In the genomic region with DNA sequence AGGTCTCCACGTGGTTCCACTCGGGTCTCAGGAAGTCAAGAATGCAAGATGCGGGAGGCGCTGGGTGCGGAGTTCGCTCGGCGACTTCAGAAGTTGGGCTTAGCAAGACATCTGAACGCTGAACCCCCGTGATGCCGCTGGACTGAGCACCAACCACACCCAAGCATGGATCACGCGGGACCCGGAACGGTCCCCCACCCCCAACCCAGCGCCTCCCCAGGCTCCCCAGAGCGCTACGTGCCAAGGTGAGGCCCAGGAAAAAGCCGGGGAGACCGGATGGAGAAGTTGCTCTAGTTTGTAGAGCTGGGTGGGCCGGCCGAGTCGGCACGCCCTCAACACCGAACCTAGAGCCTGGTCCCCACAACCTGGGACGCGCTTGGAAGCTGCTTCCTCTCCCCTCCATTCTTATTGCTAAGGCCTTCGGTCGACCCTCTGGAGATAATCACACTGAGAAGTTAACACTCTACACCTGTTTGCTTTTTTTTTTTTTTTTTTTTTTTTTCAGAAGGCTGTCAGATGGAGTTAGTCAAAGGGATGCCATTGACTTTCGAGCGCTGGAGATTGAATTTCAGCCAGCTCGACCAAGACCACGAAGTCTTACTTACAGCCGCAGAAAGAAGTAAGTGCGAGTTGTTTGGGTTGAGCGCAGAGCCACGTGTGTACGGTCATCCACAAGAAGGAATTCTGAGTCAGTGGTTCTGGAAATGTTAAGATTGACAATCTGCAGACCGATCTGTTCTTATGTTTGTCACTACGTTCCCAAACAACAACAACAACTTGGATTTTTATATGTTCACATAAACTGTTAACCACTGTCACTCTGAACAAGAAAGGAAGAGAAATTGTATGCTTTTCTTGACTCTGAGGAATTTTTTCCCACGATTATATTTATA, we compare ENCODE assay signal across 8 mouse cellular contexts. TPM values are rescaled to one million over a fixed set of nuclear protein-coding genes. Genes with fewer than 3 reads are reported as not detected.
DNase-seq lines count a peak whose midpoint lies in the region; ATAC-seq and TF ChIP-seq lines count a peak whose summit lies in the region.

Gene B3gnt2, minus strand, starts transcription at position 627 of the 893 bp plus-strand sequence.

- no peak for TF ChIP-seq EP300 in liver, embryonic 14.5 days (IDR thresholded peaks at IDR 0.05; ENCODE audit: low read depth)

- peak within 1 kb of the TSS; percentile 91 for H3K27ac ChIP-seq in kidney, embryonic 16.5 days (ENCODE audit: low read length)
- peak within 1 kb of the TSS; percentile 89 for H3K27ac ChIP-seq in gastrocnemius, adult 2 months
- H3K27ac ChIP-seq in liver, embryonic 14.5 days = peak within 1 kb of the TSS; percentile 19
- H3K27ac ChIP-seq in neural tube, embryonic 12.5 days = no peak within 1 kb of the TSS

- no peaks in the 10 kb centered on the region for H3K36me3 ChIP-seq in kidney, embryonic 16.5 days (ENCODE audit: insufficient read depth, low read length)
- H3K36me3 ChIP-seq in liver, embryonic 14.5 days (replicated peaks; ENCODE audit: control insufficient read depth, insufficient read depth, low read depth) = no peaks in the 10 kb centered on the region
- H3K36me3 ChIP-seq in neural tube, embryonic 12.5 days = no peaks in the 10 kb centered on the region

- H3K9me3 ChIP-seq in kidney, embryonic 16.5 days (ENCODE audit: low read length) = no peaks in the 10 kb centered on the region
- H3K9me3 ChIP-seq in liver, embryonic 14.5 days (ENCODE audit: control insufficient read depth, low read length) = no peaks in the 10 kb centered on the region
- no peaks in the 10 kb centered on the region for H3K9me3 ChIP-seq in neural tube, embryonic 12.5 days

- TF ChIP-seq CTCF in gastrocnemius, adult 2 months (IDR thresholded peaks at IDR 0.05) = no peak
- no peak for TF ChIP-seq CTCF in liver, embryonic 14.5 days (IDR thresholded peaks at IDR 0.05; ENCODE audit: low read depth)

- H3K4me3 ChIP-seq in kidney, embryonic 16.5 days (ENCODE audit: low read length) = peak within 1 kb of the TSS; percentile 90
- H3K4me3 ChIP-seq in gastrocnemius, adult 2 months = peak within 1 kb of the TSS; percentile 97
- peak within 1 kb of the TSS; percentile 66 to 79 for H3K4me3 ChIP-seq in liver, embryonic 14.5 days (ENCODE audit: insufficient read depth in 1 of 2, low read depth in 2 of 2, low read length in 2 of 2)
- H3K4me3 ChIP-seq in neural tube, embryonic 12.5 days = peak within 1 kb of the TSS; percentile 70

- peak within 1 kb of the TSS; percentile 87 for H3K9ac ChIP-seq in kidney, embryonic 16.5 days (replicated peaks; ENCODE audit: low read length)
- H3K9ac ChIP-seq in liver, embryonic 14.5 days (replicated peaks) = peak within 1 kb of the TSS; percentile 64
- H3K9ac ChIP-seq in neural tube, embryonic 12.5 days = peak within 1 kb of the TSS; percentile 5; the same call in 1 of the 2 replicates

- peak; percentile 28 for ATAC-seq in kidney, embryonic 16.5 days (ENCODE audit: low FRiP score, low TSS enrichment)
- ATAC-seq in liver, embryonic 14.5 days (ENCODE audit: insufficient read depth) = peak; percentile 18; the same call in 1 of the 2 replicates
- ATAC-seq in neural tube, embryonic 12.5 days (ENCODE audit: low FRiP score, low read depth) = peak; percentile 8

- H3K4me1 ChIP-seq in kidney, embryonic 16.5 days (ENCODE audit: insufficient read depth, low read length) = peaks cover 30% of the 10 kb centered on the region
- peaks cover 9 to 10% of the 10 kb centered on the region in 2 experiments for H3K4me1 ChIP-seq in liver, embryonic 14.5 days (replicated peaks; ENCODE audit: control insufficient read depth in 2 of 2, insufficient read depth in 2 of 2, low read length in 1 of 2)
- peaks cover 21% of the 10 kb centered on the region for H3K4me1 ChIP-seq in neural tube, embryonic 12.5 days

- no peak for DNase-seq in kidney, adult 8-10 months
- peak; percentile 59 for DNase-seq in adrenal gland, postnatal 25 days
- DNase-seq in gastrocnemius, adult 2 months = peak; percentile 57
- DNase-seq in induced T-regulatory cell, adult 2 months (ENCODE audit: low read depth) = peak; percentile 83
- no peak for DNase-seq in liver, embryonic 14.5 days (ENCODE audit: low read depth in 3 of 3, low spot score in 3 of 3)
- DNase-seq in adipocyte (ENCODE audit: low spot score) = no peak

- H3K27me3 ChIP-seq in kidney, embryonic 16.5 days (ENCODE audit: insufficient read depth, low read length) = peaks cover 23% of the 10 kb centered on the region; the same call in 1 of the 2 replicates
- no peaks in the 10 kb centered on the region for H3K27me3 ChIP-seq in liver, embryonic 14.5 days (ENCODE audit: control insufficient read depth, insufficient read depth, low read length)
- peaks cover 65% of the 10 kb centered on the region for H3K27me3 ChIP-seq in neural tube, embryonic 12.5 days (replicated peaks)

- intact Hi-C loops in gastrocnemius, adult 2 months (cut with DNase I) = loop anchor here (5.0 kb wide), 1 partner anchor 228 kb away; no protein-coding TSS in a partner anchor

- WGBS in kidney, embryonic 16.5 days = 4% methylated on average over 40 of the region's 41 CpGs
- 7% methylated on average over 41 of the region's 41 CpGs for WGBS in liver, embryonic 14.5 days (ENCODE audit: insufficient replicate concordance)
- WGBS in neural tube, embryonic 12.5 days = 5% methylated on average over 41 of the region's 41 CpGs

- H3K4me2 ChIP-seq in kidney, embryonic 16.5 days (replicated peaks; ENCODE audit: low read depth, low read length) = peak within 1 kb of the TSS; percentile 93
- peak within 1 kb of the TSS; percentile 93 for H3K4me2 ChIP-seq in liver, embryonic 14.5 days (ENCODE audit: low read depth)
- peak within 1 kb of the TSS; percentile 99 for H3K4me2 ChIP-seq in neural tube, embryonic 12.5 days (replicated peaks)

RNA-seq across cellular contexts. Expression of gene B3gnt2, which starts in this region (rescaled TPM):
- 8.2 and 13.2 TPM in 2 replicates for polyA plus RNA-seq in kidney, embryonic 16.5 days (2015; fragmentation: Nextera tagmentation; extraction: Ambion mirVana)
- 63.4 and 70.3 TPM in 2 replicates for total RNA-seq in adrenal gland, postnatal 25 days (2021)
- total RNA-seq in gastrocnemius, adult 2 months (2021) = 1 to 10 TPM; 1.6 to 2.1 TPM
- 2.2 and 2.3 TPM in 2 replicates for polyA plus RNA-seq in liver, embryonic 14.5 days (2012; rRNA removed)
- polyA plus RNA-seq in liver, embryonic 14.5 days (2014; fragmentation: Nextera tagmentation; extraction: Ambion mirVana) = 3.6 and 4.1 TPM in 2 replicates
- 2.2 and 3.0 TPM in 2 replicates for polyA plus RNA-seq in neural tube, embryonic 12.5 days (2016; fragmentation: Nextera tagmentation; extraction: Ambion mirVana)

Comparison
In these comparisons a context has a peak if more than half of its experiments do, and no peak if none do; other contexts are left out.
1. RNA of gene B3gnt2 (total RNA-seq): 63.4 to 70.3 TPM in adrenal gland, postnatal 25 days; 1.6 to 2.1 TPM in gastrocnemius, adult 2 months; every median in the first group is over 10 times any median in the second.
2. H3K9ac ChIP-seq: peak in every context shown above with its lines; median percentile 87 in kidney, embryonic 16.5 days; 64 in liver, embryonic 14.5 days; 5 in neural tube, embryonic 12.5 days.
3. DNase-seq: peak in adrenal gland, postnatal 25 days (single experiment), gastrocnemius, adult 2 months (single experiment) and induced T-regulatory cell, adult 2 months (single experiment); none in kidney, adult 8-10 months (0 of 2), liver, embryonic 14.5 days (0 of 3) and adipocyte (single experiment).
4. Peak in every context shown above with its lines, with median percentiles within 50 percentile points of each other: ATAC-seq, H3K4me2 ChIP-seq and H3K4me3 ChIP-seq.